Mouse (Mus musculus): Measurements from ENCODE around the gene Rexo2.
"Not testable (repeated sequence)": the region's sequence is repeated elsewhere in the genome, so short reads cannot be mapped to it uniquely, and the experiment has no call there.

The Rexo2 gene

GRCm38 (mm10) chr9:48480411-48481213 is at the start of gene Rexo2:
Gene Rexo2 (minus strand): TSS chr9:48480623.
- peak; percentile 95 for DNase-seq (ENCODE audit: inconsistent ontology term)

GRCm38 (mm10) chr9:48526520-48526919 is 46.1 kb upstream of the Rexo2 start:
- no peak for DNase-seq (ENCODE audit: inconsistent ontology term)

GRCm38 (mm10) chr9:48525566-48525965 is 45.1 kb upstream of the Rexo2 start:
- no peak for DNase-seq (ENCODE audit: inconsistent ontology term)

GRCm38 (mm10) chr9:48520405-48520804 is 40.0 kb upstream of the Rexo2 start:
- DNase-seq (ENCODE audit: inconsistent ontology term), result not testable (repeated sequence)

GRCm38 (mm10) chr9:48517372-48518130 is 37.1 kb upstream of the Rexo2 start:
- peak; percentile 40 for DNase-seq (ENCODE audit: inconsistent ontology term)

GRCm38 (mm10) chr9:48516615-48517371 is 36.4 kb upstream of the Rexo2 start:
- peak; percentile 43 for DNase-seq (ENCODE audit: inconsistent ontology term)

GRCm38 (mm10) chr9:48515332-48515731 is 34.9 kb upstream of the Rexo2 start:
- DNase-seq (ENCODE audit: inconsistent ontology term), result peak; percentile 73

GRCm38 (mm10) chr9:48510134-48510533 is 29.7 kb upstream of the Rexo2 start:
- no peak for DNase-seq (ENCODE audit: inconsistent ontology term)

GRCm38 (mm10) chr9:48504741-48505365 is 24.4 kb upstream of the Rexo2 start:
- DNase-seq (ENCODE audit: inconsistent ontology term), result no peak

- DNase-seq (ENCODE audit: inconsistent ontology term), result no peak
These were observed 22.6 kb upstream of the Rexo2 start for GRCm38 (mm10) chr9:48503001-48503400.

GRCm38 (mm10) chr9:48501192-48501591 is 20.8 kb upstream of the Rexo2 start:
- DNase-seq (ENCODE audit: inconsistent ontology term), result no peak

- DNase-seq (ENCODE audit: inconsistent ontology term), result no peak
These were observed 15.1 kb upstream of the Rexo2 start for GRCm38 (mm10) chr9:48495548-48495932.

- peak; percentile 95 for DNase-seq (ENCODE audit: inconsistent ontology term)
These were observed 14.6 kb upstream of the Rexo2 start, which contains the start of the genes Rbm7 and Gm5617 for GRCm38 (mm10) chr9:48494817-48495547. Gene Rbm7 (minus strand): TSS chr9:48495299. Gene Gm5617 (plus strand): TSS chr9:48495442.

GRCm38 (mm10) chr9:48481214-48482134 is 1.1 kb upstream of the Rexo2 start:
- DNase-seq (ENCODE audit: inconsistent ontology term), result peak; percentile 30

- peak; percentile 34 for DNase-seq (ENCODE audit: inconsistent ontology term)
These were observed 499 bp downstream of the Rexo2 start for GRCm38 (mm10) chr9:48479838-48480410.

- no peak for DNase-seq (ENCODE audit: inconsistent ontology term)
These were observed 1.6 kb downstream of the Rexo2 start for GRCm38 (mm10) chr9:48478808-48479207.

- no peak for DNase-seq (ENCODE audit: inconsistent ontology term)
These were observed 3.9 kb downstream of the Rexo2 start for GRCm38 (mm10) chr9:48476236-48477165.

GRCm38 (mm10) chr9:48474367-48474766 is 6.1 kb downstream of the Rexo2 start:
- DNase-seq (ENCODE audit: inconsistent ontology term), result no peak
